Mouse (Mus musculus): ENCODE data around the gene Slc35c1.

GRCm38 (mm10) chr2:92475711-92476110 lies 15.4 kb upstream of the Slc35c1 start:
- TF ChIP-seq CTCF (IDR thresholded peaks at IDR 0.05; ENCODE audit: control insufficient read depth, insufficient read depth, insufficient replicate concordance, low read depth, low read length) (no peak), POLR2A (IDR thresholded peaks at IDR 0.05; ENCODE audit: control insufficient read depth, low read depth, low read length) (no peak)
